Mouse (Mus musculus): Measurements from ENCODE around the gene Cmtm2a. TPM values are rescaled to one million over a fixed set of nuclear protein-coding genes. Genes with fewer than 3 reads are reported as not detected.

Cmtm2a gene
- total RNA-seq, 2 experiments from 2014 or later = not detected

- no peak for ATAC-seq (replicated peaks; ENCODE audit: low FRiP score, poor library complexity, severe bottlenecking)
These were observed 60.9 kb downstream of the Cmtm2a start for GRCm38 (mm10) chr8:104232039-104232438.

Other genes starting within 250 kb of the Cmtm2a start
- not detected in 2 replicates for gene Cdh5, start 191.6 kb downstream of the Cmtm2a start, total RNA-seq (2015; ENCODE audit: low replicate concordance)
- gene Cdh5, start 191.6 kb downstream of the Cmtm2a start, total RNA-seq (2017; ENCODE audit: low replicate concordance) = not detected in 2 replicates
- not detected in 2 replicates for gene Bean1, start 122.7 kb downstream of the Cmtm2a start, total RNA-seq (2015; ENCODE audit: low replicate concordance)
- gene Bean1, start 122.7 kb downstream of the Cmtm2a start, total RNA-seq (2017; ENCODE audit: low replicate concordance) = not detected in 2 replicates
- 7.1 and 13.2 TPM in 2 replicates for gene Tk2, start 44.6 kb downstream of the Cmtm2a start, total RNA-seq (2015; ENCODE audit: low replicate concordance)
- gene Tk2, start 44.6 kb downstream of the Cmtm2a start, total RNA-seq (2017; ENCODE audit: low replicate concordance) = 3.1 and 7.1 TPM in 2 replicates
- gene Cklf, start 42.3 kb downstream of the Cmtm2a start, total RNA-seq (2015; ENCODE audit: low replicate concordance) = 19.2 and 51.7 TPM in 2 replicates
- 5.2 and 9.8 TPM in 2 replicates for gene Cklf, start 42.3 kb downstream of the Cmtm2a start, total RNA-seq (2017; ENCODE audit: low replicate concordance)
- gene Gm45711, start 16.9 kb upstream of the Cmtm2a start, total RNA-seq (2015; ENCODE audit: low replicate concordance) = not detected in 2 replicates
- not detected in 2 replicates for gene Gm45711, start 16.9 kb upstream of the Cmtm2a start, total RNA-seq (2017; ENCODE audit: low replicate concordance)
- gene Cmtm1, start 17.0 kb upstream of the Cmtm2a start, total RNA-seq (2015; ENCODE audit: low replicate concordance) = not detected in 2 replicates
- gene Cmtm1, start 17.0 kb upstream of the Cmtm2a start, total RNA-seq (2017; ENCODE audit: low replicate concordance) = not detected in 2 replicates
- not detected in 2 replicates for gene Gm11020, start 28.4 kb upstream of the Cmtm2a start, total RNA-seq (2015; ENCODE audit: low replicate concordance)
- gene Gm11020, start 28.4 kb upstream of the Cmtm2a start, total RNA-seq (2017; ENCODE audit: low replicate concordance) = not detected in 2 replicates
- gene Cmtm2b, start 29.0 kb upstream of the Cmtm2a start, total RNA-seq (2015; ENCODE audit: low replicate concordance) = not detected in 2 replicates
- not detected in 2 replicates for gene Cmtm2b, start 29.0 kb upstream of the Cmtm2a start, total RNA-seq (2017; ENCODE audit: low replicate concordance)
- 8.6 and 14.0 TPM in 2 replicates for gene Cmtm3, start 46.2 kb upstream of the Cmtm2a start, total RNA-seq (2015; ENCODE audit: low replicate concordance)
- 1.5 and 3.3 TPM in 2 replicates for gene Cmtm3, start 46.2 kb upstream of the Cmtm2a start, total RNA-seq (2017; ENCODE audit: low replicate concordance)
- gene Cmtm4, start 102.6 kb upstream of the Cmtm2a start, total RNA-seq (2015; ENCODE audit: low replicate concordance) = 0.96 and 1.0 TPM in 2 replicates
- gene Cmtm4, start 102.6 kb upstream of the Cmtm2a start, total RNA-seq (2017; ENCODE audit: low replicate concordance) = 0.51 and 0.70 TPM in 2 replicates
- gene Dync1li2, start 149.9 kb upstream of the Cmtm2a start, total RNA-seq (2015; ENCODE audit: low replicate concordance) = 22.8 and 30.4 TPM in 2 replicates
- 48.3 and 63.4 TPM in 2 replicates for gene Dync1li2, start 149.9 kb upstream of the Cmtm2a start, total RNA-seq (2017; ENCODE audit: low replicate concordance)
- gene Terb1, start 216.7 kb upstream of the Cmtm2a start, total RNA-seq (2015; ENCODE audit: low replicate concordance) = not detected in 2 replicates
- gene Terb1, start 216.7 kb upstream of the Cmtm2a start, total RNA-seq (2017; ENCODE audit: low replicate concordance) = not detected in 2 replicates
- 14.4 and 25.4 TPM in 2 replicates for gene Nae1, start 241.5 kb upstream of the Cmtm2a start, total RNA-seq (2015; ENCODE audit: low replicate concordance)
- gene Nae1, start 241.5 kb upstream of the Cmtm2a start, total RNA-seq (2017; ENCODE audit: low replicate concordance) = 19.0 and 28.0 TPM in 2 replicates
- not detected in 2 replicates for gene Car7, start 241.5 kb upstream of the Cmtm2a start, total RNA-seq (2015; ENCODE audit: low replicate concordance)
- gene Car7, start 241.5 kb upstream of the Cmtm2a start, total RNA-seq (2017; ENCODE audit: low replicate concordance) = 0.51 TPM in 1 of 2 replicates, not detected in the other

Data from erythroblast, adult 5-6 weeks (primary cell).